Mouse (Mus musculus): ENCODE data around the gene Dcaf12.

DNA sequence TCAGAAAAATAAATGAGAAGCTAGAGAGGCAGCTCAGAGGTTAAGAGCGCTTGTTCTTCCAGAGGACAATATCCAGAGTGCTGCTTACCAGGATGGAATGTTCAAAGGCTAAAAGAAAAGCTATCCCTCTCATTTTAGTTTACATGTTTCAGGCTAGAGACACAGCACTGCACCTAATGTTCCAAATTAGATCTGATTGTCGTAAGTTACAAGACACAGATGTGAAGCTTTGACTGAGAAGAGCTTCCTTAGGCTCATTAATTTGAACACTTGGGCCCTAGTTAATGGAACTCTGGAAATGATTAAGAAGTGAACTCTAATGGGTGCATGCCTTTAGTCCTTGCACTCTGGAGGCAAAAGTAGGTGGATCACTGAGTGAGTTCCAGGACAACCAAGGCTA lies 60.9 kb downstream of the Dcaf12 start:
- TF ChIP-seq POLR2A (IDR thresholded peaks at IDR 0.05; ENCODE audit: borderline replicate concordance, control insufficient read depth, low read depth, low read length): no peak
- no peak for TF ChIP-seq CTCF (IDR thresholded peaks at IDR 0.05; ENCODE audit: control insufficient read depth, insufficient read depth, low read length)
